Mouse (Mus musculus): ENCODE measurements around the gene Aco2.

Gene Aco2

DNA sequence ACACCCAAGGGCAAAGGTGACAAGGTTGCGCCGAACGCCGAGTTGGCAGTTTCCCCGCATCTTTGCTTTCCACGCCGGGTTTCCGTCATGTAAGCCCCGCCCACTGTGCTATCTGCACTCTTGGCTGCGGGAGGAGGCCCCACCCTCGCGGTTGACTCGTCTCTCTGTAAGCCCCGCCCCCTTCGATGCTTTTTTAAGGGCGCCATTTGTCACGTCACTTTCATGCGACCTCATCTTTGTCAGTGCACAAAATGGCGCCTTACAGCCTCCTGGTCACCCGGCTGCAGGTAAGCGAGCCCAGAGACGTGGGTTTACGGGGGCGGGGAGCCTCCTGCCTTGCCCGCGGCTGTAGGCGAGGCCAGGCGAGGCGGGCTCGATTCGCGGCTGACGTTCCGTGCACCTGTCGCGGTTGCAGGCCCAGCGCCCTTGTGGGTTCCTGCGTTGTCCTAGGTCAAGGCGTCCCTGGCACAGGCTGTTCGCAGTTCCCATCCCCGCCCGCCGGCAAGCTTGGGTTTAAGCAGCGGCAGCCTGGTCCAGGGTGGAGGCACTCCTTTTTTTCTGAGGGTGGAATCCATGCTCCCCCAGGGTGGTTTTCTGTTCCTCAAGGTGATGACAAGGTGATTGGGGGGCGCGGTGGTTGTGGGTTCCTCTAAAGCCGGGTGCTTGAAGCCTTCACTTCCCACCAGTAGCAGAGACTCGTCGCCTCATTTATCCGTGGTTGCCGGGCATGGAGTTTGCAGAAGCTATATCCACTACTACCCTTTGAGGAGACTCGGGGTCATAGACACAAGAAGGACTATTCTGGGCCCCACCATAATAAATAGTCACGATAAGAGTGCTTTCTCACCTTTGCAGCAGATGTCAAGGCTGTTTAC is at the start of gene Aco2:
Aco2 (plus strand) TSS at position 48 of the 875 bp plus-strand sequence.
- peak; percentile 100 for DNase-seq

DNA sequence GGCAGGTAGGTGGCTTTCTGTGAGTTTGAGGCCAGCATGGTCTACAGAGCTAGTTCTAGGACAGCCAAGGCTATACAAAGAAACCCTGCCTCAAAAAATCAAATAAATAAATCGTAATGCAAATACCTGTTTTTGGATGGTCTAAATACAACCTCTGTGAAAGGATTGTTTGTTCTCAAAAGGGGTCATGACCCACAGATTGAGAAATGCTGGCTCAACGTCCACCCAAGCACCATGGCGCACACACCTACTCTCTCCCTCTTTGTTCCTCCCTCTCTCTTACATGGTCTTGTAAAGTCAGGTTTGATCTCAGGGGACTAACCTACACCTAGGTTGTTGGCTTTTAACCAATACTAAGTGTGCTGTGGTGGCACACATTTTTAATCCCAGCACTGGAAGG is 49.5 kb upstream of the Aco2 start:
- no peak for DNase-seq

DNA sequence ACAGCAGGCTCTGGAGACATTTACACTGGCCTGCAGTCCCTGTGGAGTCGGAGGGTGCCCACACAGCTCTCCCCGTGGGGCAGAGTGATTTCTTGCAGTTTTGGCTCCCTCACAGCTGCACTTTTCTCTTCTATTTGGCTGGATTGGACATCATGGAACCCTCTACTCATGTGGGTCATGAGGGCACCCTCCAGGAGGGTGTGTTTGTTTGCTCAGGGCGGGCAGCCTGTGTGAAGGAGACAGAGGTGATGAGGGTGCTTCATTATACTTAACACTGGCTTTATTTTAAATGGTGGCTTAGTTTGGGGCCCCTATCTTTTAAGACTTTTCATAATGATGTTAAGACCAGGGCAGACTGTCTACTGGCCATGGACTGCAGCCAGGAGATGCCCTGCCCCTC is 47.3 kb upstream of the Aco2 start:
- DNase-seq = no peak

DNA sequence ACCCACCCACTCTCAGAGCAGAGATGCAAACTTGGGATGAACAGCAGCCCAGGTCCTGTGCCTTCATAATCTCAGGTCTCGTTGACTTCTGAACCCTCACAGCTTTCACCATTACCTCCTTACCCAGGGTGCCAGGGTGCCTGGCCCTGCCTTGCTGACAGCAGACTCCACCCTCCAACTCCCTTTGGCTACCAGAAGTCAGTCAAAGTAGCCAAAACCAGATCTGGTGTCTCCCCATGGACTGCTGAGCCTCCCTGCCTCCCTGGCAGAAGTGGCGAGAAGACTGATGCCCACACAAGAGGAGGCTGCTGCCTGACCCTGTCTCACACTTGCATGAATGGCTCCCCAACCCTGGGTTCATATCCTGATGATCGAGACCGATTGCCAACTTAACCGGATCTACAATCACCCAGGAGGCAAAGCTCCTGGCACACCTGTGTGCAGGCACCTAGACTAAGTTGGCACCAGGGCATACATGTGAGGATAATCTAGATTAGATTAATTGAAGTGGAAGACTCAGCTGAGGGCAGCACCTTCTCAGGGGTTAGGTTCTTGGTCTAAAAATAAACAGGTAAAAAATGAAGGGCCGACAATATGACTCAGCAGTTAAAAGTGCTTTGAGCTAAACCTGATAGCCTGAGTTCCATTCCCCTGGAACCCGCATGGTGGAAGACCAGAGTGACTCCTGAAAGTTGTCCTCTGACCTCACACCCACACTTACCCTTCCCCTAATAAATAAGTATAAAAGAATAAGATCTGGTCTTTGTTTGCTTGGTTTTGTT is 43.5 kb upstream of the Aco2 start:
- DNase-seq = peak; percentile 91

DNA sequence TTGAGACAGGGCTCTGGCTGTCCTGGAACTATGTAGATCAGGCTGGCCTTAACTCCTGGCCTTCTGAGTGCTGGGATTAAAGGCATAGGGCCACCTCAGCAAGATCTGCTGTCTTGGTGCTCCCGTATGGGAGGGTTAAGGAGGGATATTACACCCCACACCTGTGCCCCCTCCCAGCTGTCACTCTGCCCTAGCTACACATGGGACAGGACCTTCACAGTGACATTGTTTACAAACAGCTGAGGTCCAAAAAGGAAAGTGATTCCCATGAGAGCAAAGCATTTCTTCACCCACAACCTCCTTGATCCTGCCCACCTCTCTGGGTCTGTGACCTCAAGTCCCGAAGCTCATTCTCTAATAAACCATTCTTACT is 42.9 kb upstream of the Aco2 start:
- no peak for DNase-seq

DNA sequence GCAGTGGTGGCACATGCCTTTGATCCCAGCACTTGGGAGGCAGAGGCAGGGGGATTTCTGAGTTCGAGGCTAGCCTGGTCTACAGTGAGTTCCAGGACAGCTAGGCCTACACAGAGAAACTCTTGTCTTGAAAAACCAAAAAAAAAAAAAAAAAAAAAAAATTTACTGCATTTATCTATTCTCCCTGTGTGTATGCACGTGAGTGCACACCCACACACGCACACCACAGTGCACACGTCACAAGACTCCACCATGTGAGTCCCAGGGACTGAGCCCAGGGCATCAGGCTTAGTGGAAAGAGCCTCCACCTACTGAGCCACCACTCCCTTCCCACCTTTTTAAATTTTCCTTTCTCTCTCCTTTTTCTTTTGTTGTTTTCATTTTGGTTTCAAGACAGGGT is 41.6 kb upstream of the Aco2 start:
- no peak for DNase-seq

DNA sequence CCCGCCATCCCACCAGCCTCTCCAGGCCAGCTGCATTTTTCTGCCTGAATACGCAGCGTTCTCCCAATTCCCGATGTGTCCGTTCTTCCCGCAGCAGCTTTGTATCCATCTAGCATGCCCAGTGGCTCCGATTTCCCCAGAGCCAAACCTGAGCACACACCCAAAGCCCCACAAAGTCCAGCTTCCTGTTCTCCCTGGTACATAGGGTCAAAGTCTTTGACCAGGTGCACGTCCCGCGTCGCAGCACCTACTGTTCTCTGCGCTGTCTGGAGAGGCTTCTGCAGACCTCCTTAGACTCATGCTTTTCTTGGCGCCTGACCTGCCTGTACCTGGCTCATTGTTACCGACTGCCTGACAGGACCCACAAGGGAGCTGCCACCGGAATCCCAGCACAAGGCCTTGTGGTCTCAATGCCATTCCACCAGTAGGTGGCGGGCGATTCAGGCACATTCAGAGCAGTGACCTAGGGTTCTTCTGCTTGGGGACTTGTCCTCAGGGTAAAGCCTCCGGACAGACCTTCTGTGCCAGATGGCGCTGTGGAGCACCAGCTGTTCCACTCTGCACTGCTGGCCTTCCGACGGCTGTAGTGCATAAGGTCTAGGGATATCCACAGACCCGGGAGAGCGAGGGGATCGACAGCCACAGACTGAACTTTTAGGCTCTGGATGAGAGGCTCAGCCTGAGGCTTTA is 40.8 kb upstream of the Aco2 start:
- peak; percentile 99 for DNase-seq

DNA sequence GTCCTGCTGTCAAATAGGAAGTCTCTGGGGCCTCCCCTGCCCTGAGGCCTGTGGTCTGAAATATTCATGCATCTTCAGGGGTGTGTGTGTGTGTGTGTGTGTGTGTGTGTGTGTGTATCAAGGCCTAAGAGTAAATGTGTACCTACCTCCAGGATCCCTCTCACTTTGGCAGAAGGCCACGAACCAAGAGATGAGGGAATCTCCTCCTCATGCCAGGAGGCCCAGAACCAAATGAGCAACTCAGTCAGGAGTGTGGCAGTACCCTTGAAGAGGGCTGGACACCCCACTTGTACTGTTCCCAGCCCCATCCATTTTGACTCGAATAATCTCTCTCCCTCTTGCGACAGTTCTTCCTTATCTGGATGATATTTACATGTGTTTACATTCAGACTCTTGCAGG is 39.9 kb upstream of the Aco2 start:
- DNase-seq = peak; percentile 93

DNA sequence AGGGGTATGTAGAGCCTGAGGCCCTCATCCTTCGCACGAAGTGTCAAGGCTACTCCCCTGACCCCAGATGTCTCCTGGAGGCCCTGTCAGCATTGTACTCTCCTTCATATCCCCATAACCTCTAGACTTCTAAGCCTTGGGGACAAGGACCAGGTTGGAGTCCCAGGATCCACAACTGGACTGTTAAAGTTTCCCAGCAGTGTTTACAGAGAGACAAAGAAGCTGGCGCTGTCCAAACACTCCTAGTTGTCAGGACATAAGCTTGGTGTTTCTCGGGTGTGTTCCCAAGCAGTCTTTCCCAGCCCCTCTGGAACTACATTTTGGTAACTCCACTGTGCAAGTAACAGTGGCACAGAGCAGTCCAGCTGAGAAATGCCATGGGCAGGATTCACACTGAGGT is 38.6 kb upstream of the Aco2 start:
- peak; percentile 90 for DNase-seq

DNA sequence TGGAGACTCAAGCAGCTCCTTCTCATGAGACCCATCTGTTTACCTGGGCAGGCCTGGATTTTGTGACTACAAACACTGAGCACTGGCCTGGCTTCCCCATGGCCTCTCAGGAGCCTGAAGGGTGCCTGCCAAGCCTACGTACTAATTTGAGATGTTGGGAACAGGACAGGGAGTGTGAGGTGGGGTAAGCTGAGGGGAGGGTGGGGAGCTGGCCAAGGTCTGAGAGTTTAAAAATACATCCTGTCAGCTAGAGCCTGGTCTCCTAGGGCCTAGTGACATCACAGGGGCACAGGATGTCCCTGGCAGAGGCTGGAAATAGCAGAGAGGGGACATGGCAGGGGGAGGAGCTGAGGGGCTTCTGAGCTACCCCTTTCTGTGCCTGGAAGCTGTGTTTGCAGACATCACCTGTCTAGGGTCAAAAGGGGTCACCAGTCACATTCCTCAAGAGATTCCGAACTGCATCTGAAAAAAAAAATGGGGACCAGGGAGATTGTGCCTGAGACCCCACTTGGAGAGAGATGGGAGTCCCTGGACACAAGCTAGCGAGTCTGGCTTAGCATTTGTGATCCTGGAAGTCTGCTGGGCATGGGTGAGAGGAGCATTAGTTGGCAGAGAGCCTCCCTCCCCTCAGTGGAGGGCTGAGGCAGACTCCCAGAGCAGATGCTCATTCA is 37.8 kb upstream of the Aco2 start:
- DNase-seq = peak; percentile 99

DNA sequence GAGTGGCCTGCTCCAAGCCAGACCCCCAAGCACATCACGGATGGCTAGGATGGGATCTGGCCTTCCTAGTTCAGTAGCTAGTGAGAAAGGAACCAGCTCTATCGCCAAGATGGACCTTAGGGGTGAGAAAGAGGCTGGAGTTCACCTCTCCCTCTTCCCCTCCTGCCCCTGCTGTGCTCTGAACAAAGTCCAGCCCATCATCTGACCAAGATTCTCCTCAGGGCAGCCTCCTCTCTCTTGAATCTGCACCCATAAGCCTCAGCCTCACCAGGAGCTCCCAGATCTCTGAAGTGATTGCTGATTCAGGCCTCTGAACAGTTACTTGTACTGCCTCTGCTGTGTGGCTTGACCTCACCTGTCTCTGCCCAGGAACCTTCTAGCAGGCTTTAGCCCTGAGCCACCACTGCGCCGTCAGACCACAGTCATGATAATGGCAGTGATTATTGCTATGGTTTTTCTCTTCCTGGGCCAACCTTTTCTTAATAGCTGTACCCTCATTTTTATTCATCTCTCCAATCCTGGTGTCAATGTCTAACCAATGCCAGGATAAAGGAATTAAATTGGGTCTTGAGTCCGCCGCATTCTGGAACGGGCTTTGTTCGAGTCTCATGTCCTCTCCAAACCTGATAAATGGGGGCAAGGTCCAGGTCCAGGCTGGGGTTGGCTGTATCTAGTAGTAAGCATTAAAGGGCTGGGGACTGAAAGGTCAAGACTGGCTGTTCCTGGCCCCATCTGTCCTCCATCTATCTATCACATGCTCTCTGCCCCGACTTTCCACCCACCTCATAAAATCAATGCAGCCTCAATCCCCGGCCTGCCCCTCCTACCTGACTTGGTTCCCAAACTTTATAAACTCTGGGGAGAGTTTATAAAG is 36.9 kb upstream of the Aco2 start:
- DNase-seq = peak; percentile 93

DNA sequence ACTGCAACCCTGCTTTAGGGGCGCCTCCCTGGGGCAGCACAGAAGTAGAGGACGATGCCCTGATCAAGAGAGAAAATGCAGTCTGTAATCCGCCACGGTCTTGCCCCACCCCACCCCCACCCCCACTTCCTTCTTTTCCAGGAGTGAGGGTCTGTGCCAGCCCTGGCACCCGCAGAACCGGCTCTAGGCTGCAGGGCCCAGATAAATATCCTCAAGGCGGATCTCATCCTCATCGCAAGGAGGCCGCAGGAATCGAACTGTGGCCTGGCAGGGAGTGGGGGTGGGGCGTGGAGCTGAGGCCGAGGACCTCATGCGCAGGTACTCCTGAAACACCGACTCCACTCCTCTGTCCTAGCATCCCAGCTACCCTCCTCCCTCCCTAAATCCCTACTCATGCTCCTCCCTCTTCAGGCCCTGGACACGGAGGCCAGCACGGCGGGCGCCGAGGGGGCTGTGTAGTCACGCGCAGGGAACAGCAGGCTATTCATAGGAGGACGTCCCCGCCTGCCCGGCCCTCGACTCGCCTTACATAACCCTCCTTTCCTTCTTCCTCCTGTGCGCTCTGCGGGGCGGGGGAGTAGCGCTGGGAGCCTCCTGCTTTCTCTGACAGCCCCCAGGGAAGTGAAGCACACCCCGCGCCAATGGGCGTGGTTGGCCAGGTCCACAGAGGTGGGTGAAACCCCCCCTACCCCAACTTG is 35.8 kb upstream of the Aco2 start:
- DNase-seq = peak; percentile 100

DNA sequence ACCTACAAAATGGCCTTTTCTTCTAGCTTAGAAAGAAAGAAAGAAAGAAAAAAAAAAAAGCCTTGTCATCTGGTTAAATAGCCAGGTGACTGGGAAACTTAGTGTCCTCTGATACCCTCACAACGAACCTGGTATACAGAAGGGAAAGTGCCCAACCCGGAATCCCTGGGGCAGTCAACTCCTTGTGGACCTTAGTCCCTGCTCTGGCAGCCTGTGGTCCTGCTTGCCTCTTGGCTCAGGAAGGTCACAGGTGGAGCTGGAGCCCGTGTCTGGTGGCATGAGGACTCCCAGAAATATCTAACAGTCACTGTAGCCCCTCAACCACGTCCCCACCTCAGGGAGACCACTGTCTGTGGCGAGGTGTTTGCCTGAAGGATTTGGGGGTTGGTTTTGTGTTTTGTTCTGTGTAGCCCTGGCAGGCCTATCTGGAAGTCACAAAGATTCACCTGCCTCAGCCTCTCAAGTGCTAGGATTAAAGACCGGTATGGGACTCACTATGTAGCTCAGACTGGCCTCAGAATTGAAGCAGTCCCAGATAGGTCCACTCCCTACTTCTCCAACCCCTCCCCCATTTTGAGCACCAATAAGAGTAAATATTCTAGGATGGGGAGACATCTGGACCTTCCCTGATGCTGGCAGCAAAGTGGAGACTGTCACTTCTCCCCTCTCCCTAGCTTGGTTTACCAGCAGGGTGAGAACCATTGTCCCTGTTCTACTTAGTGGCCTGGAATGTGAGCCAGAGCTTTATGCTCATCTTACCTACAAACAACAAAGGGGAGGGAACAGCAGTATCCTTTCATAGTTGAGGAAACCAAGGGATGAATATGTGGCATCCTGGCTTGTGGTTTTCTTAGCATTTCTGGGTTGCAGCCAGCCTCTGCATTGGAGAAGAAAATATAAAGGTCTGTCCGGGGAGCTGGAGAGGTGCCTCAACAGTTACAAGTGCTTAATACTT is 34.9 kb upstream of the Aco2 start:
- peak; percentile 95 for DNase-seq

DNA sequence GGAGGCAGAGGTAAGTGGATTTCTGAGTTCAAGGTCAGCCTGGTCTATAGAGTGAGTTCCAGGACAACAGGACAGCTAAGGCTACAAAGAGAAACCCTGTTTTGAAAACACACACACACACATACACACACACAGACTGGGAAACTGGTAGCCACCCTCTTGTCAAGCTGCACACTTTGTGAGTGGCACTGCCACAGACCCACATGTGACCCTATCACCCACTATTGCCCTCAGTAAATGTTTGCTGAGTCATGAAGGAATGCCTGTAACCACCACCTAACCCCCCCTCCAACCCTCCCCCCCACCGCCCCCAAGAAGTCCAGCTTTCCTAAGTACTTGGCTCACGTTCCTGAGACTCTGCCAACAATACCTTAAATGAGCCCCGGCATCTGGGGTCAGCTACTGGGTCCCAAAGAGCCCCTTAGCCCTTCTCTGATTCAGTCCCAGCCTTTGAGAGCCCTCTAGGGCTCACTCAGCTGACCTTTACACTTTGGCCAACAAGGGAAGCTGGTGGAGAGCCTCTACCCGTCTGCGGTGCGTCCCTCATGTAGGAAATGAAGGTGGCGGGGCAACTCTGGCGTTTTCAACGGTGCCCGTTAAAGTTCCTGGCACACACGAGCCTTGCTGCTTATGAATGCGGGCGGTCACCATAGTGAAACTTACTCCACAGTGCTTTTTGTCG is 33.4 kb upstream of the Aco2 start:
- peak; percentile 97 for DNase-seq

DNA sequence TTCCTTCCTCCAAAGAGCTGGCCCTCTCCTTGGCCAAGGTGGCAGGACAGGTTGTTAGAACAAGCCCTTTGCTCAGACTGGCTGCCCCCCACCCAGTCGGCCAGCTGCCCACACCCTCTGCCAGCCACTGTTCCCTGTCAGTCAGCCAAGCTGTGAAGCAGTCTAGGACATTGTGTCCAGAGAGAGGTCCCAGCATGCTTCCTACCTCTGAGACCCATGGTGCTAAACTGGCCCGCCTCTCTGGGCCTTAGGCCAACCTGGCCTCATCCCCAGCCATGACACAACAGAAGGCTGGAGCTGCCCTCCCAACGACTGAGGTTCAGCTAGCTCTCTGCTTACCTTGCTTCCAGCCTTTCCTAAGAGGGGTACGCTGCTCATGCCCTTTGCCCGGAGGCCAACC is 32.5 kb upstream of the Aco2 start:
- DNase-seq = peak; percentile 100

DNA sequence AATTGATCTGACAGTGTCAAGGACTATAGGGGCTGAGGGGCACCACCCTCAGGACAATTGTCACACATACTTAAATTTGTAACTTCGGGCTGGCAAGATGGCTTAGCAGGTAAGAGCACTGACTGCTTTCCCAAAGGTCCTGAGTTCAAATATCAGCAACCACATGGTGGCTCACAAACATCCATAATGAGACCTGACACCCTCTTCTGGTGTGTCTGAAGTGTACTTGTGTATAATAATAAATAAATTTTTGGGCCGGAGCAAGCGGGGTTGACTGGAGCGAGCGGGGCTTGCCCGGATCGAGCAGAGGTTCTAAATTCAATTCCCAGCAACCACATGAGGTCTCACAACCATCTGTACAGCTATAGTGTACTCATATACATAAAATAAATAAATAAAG is 31.8 kb upstream of the Aco2 start:
- DNase-seq = no peak

DNA sequence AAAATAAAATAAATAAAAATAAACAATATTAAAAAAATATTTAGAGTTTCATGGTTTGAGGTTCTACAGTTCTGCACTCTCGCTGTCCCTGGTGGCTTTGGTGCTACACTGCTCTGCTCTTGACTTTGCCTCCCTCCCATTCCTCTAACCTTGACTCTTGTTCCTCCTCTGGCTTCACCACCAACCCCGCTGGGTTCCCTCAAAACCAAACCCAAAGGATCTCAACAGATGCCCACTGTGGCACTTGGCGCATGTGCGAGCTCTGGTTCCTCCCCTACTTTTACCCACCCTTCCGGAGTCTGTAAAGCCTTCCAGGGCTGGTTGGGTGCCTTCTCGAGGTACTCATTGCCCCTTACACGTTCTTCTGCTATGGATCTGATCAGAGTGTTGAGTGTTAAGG is 29.8 kb upstream of the Aco2 start:
- no peak for DNase-seq

DNA sequence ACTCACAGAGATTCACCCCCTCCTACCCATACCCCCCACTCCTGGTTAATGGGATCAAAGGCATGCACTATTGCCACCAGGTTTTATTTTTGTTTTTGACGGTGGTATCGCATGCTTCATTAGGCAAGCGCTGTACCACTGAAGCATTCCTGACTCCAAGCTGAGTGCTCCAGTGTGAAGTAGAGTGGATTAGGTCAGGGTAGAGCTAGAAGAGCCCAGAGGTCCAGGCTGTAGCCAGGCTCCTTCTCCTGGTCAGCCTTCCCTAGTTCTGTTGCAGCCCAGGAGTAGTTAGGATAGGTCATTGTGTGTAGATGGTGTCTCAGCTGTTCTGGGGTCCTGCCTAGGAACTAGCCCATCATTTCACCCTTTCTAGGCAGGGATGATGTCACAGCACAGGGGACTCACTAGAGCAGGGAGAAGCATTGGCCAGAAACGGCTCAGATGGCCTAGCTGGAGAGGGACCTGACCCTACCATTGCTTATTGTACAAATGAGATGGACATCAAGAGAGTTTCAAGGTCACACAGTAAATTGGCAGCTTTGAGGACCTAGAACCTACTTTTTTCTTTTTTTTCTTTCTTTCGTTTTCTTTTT is 27.0 kb upstream of the Aco2 start:
- DNase-seq = peak; percentile 91

DNA sequence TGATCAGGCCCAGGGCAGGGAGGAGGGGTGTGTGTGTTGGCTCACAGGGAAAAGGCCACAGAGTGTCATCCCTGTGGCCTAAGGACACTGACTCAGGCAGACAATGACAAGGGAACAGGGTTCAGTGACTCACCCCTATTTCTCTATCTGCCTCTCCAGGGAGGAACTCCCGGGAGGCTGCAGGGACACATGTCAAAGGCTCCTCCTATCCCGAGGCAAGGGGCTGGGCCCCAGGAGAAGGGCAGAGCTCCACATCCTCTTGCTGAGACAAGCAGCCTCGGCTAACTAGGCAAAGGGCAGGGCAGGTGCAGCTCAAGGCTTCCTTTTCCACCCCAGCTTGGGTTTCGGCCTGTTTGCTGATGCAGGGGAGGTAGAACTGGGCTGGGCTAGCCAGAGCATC is 26.4 kb upstream of the Aco2 start:
- DNase-seq = peak; percentile 99
